Mouse (Mus musculus) heart, adult 11 months (tissue): Measurements from ENCODE around the gene Btbd8.

Experiments used
- DNase-seq: peaks from one replicate; pipeline ENCODE4 v3.0.0; 2022

The Btbd8 gene

DNA sequence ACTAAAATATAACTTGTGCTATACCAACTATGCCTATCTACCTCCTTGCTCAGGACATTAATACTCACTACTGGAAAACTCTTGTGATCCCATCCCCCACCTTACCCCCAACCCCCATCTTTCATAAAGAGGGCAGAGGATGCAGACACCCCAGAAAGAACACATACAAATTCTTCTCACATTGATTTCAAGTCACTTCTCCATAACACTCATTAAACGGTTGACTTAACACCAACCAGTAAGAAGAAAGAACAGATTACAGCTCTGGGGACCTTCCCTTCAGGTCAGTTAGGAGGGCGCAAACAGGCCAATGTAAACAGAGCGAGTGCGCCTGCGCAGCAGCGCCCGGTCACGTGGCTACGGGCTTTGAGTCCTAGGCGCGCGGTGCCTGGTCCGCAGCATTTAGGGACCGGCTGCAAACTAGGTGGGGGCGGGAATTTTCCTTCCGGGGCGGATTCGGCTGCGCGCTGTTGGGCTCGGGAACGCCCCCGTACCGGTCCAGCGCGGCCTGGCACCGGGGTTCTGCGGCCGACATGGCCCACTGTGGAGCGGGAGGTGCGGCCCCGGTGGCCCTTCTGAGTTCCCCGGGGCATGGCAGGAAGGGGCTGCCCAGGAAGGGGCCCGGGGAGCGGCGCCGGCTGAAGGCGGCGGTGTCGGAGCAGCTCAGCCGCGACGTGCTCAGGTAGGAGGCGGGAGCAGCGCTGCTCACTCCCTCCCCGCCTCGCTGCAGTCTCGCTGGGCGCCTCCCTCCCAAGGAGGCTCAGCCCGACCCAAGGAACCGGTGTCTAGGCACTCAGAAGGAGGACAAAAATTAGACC lies at the start of gene Btbd8:
TSS of gene Btbd8 (plus strand) at position 534 of the 818 bp plus-strand sequence.
- DNase-seq = peak; percentile 99

DNA sequence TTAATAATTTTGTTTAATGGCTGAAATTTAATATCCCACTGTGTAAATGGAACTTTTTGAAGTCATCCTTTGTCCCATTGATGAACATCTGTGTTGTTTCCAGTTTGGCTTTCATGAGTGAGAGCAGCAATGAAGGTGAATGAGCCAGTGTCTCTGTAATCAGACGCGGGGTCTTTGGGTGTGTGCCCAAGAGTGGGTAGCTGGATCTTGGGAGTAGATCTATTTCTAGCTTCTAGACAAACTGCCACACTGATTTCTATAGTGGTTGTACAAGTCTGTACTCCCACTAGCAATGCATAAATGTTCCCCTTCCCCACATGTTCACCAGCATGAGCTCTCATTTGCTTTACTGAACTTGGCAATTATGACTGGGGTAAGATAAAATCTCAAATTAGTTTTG lies 48.4 kb upstream of the Btbd8 start:
- DNase-seq = no peak

DNA sequence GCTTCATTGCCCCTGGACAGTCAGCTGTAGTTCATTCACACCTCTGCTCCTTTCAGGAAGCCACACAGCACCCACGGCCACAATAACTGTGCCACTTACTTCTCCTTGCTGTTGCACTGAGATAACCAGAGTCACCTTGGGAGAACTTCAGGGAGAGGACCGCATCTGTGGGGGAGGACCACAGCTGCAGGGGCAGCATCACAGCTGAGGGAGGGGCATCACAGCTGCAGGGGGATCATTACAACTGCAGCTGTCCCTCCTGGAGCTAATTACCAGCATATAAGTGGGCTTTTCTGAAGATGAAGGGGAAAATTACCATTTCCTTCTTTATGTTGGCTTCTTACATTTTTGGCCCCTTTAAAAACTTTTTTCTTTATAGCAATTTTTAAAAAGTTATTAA lies 43.4 kb upstream of the Btbd8 start:
- DNase-seq = no peak

GRCm38 (mm10) chr5:107402436-107402835 lies 35.4 kb upstream of the Btbd8 start, which contains the start of gene Ephx4:
Gene Ephx4 (plus strand): TSS chr5:107402736.
- no peak for DNase-seq

DNA sequence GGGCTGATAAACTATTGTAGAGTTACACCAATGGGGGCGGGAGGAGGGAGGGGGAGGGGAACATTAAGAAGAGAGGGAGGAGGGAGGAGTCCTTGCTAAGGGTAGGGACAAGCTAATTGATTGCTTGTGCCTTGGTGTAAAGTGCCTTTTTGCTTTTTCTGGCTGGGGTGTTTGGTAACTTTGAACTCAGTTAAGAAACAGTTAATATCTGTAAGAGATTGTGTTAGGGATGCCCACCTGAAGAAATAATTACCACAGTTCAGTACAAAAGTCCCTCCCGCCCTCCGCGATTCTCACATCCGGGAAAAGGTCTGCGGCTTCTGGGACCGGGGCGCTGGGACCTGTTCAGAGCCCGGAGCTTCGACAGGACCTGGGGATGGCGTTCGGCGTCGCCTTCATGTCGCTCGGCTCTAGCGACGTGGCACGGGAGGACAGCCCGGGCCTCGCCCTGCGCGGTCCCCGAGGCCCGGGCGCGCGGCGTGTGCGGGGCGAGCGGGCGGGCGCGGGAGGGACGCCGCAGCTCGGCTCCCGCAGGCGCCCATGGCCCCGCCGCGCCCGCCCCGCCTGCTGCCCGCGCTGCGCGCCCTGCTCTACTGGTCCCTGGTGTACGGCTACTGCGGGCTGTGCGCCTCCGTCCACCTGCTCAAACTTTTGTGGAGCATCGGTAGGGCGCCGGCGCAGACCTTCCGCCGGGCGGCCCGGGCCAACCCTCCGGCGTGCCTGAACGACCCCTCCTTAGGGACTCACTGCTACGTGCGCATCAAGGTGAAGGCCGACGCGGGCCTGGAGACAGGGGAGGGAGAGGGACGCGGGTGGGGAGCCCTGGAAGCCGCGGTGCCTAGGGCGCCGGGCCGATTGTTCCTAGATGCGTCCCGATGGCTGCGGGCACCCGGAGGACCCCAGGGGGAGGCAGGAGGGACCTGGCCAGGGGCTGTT lies 34.5 kb upstream of the Btbd8 start:
- DNase-seq = no peak

- DNase-seq = peak; percentile 61
Observed at GRCm38 (mm10) chr5:107403947-107404684, 33.7 kb upstream of the Btbd8 start.

DNA sequence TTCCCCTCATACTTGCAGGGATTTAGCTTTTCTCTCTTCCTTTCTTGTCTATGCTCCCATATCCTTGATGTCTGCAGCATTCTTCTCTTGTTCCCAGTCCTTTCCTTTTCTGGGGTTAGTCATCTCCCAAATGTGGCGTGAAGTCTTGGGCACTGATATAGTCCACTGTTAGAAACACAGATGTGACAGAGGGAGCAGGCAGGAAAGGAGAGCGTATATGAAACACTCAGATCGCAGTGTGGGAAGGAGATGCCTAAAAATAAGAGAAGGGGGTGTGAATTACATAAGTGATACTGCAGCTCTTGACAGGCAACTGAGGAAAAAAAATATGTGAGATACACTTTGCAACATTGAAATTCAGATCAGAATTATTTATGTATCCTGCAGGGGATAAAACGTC lies 32.4 kb upstream of the Btbd8 start:
- no peak for DNase-seq

GRCm38 (mm10) chr5:107410305-107410704 lies 27.5 kb upstream of the Btbd8 start:
- no peak for DNase-seq

- DNase-seq = no peak
Observed at GRCm38 (mm10) chr5:107411326-107411725, 26.5 kb upstream of the Btbd8 start.

DNA sequence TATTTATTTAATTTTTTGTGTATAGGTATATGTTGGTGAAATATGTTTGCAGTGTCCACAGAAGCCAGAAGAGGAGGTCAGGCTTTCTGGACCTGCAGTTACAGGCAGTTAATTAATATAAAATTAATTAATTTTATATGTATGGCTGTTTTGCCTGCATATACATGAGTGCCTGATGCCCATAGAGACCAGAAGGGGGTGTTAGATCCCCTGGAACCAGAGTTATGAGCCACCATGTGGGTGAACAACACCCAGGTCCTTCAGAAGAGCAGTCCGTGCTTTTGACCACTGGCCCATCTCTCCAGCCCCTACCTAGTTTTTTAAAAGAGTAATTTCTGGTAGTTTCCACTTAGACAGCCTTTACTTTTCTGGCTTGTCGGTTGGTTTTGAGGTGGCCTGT lies 25.5 kb upstream of the Btbd8 start:
- DNase-seq = no peak

DNA sequence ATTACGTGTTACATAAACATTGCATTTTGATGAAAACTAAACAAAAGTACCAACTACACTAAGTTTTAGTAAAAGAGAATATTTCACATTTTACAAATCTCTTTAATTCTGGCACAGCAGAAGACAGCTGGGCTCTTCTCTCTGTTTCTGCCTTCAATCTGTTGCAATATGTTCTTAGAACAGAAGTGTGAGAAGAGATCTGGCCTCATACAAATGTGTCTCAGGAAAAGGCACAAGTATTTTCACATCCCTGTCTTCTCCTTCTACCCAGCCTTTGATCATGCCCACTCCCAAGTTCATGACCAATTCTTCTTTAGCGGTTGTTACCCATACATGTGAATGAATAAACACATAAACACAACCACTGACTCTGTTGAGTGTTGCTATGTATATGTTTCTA lies 22.7 kb upstream of the Btbd8 start:
- DNase-seq = peak; percentile 24

GRCm38 (mm10) chr5:107421676-107422075 lies 16.1 kb upstream of the Btbd8 start:
- no peak for DNase-seq

DNA sequence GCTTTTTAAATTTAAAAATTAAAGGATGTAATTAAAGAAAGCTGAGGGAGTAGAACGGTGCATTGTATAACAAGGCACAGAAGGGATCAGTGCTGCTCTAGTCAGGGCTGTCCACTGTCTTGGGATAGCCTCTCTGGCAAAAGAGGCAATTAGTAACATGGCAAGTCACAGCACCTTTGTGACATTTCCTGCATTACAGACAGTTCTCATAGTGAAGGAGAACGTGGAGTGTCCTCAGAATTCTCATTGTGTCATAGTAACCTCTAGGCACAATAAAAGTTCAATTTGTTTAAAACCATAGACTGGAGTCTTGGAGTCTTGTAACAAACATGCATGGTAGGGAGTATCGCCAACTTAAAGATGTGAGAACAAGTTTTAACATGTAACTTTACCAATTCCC lies 6.5 kb upstream of the Btbd8 start, which contains the start of gene Lpcat2b:
TSS of gene Lpcat2b (plus strand) at position 301 of the 400 bp plus-strand sequence.
- DNase-seq = no peak

GRCm38 (mm10) chr5:107434001-107434400 lies 3.8 kb upstream of the Btbd8 start:
- peak; percentile 17 for DNase-seq

- DNase-seq = no peak
Observed at GRCm38 (mm10) chr5:107436185-107436584, 1.6 kb upstream of the Btbd8 start.

GRCm38 (mm10) chr5:107436587-107437209 lies 1.1 kb upstream of the Btbd8 start:
- DNase-seq = no peak

DNA sequence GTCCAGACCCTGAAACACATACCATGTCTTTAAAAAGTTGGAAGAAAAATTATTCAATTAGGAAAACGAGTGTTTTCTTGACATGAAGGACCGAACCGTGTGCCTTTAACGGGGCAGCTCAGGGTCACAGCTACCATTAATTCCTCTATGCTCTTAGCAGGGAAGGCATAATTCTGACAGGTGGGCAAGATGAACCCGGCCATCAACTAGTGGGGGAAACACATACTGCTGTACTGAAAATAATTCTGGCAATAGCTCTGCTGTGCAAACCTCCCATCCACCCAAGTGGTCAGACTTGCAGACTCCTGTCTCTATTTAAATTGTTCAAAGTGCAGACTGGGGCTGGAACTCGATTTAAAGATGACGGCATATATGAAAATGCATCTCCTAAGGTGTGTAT lies 556 bp downstream of the Btbd8 start:
- no peak for DNase-seq

GRCm38 (mm10) chr5:107441881-107442280 lies 4.1 kb downstream of the Btbd8 start:
- no peak for DNase-seq

- no peak for DNase-seq
Observed at GRCm38 (mm10) chr5:107444251-107444650, 6.5 kb downstream of the Btbd8 start.

- no peak for DNase-seq
Observed at GRCm38 (mm10) chr5:107447977-107448376, 10.2 kb downstream of the Btbd8 start.

DNA sequence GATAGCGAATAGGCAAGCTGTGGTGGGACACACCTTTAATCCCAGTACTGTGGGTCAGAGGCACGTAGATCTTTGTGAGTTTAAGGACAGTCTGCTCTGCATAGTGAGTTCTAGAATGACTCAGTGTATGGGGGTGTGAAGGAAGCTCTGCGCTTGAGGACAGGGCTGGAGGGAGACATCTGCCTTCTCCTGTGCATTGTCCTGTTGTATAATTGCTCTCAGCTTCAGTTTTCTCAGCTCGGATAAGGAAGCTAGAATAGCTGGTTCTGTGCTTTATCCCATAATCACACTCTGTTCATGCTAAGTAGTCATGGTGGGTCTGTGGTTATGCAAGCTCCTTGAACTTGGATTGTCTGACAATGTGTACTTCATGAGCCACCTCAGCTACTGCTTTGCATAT lies 11.0 kb downstream of the Btbd8 start:
- no peak for DNase-seq

GRCm38 (mm10) chr5:107449620-107450019 lies 11.8 kb downstream of the Btbd8 start:
- no peak for DNase-seq
